Mouse (Mus musculus) 3134 (cell line): ENCODE data around the gene Enox1.

Source experiments
- DNase-seq: peaks from one replicate; pipeline ENCODE4 v3.0.0-alpha.2; 2011; ENCODE audit warnings: low spot score; ENCODE audit not compliant: insufficient read length; ENCODE audit errors: extremely low read depth

Gene Enox1

GRCm38 (mm10) chr14:77738056-77738455, 581.5 kb downstream of the Enox1 start:
- no peak for DNase-seq

GRCm38 (mm10) chr14:77738751-77739365, 582.3 kb downstream of the Enox1 start:
- no peak for DNase-seq

GRCm38 (mm10) chr14:77739376-77739775, 582.8 kb downstream of the Enox1 start:
- DNase-seq: no peak

- DNase-seq: no peak
These were observed 588.2 kb downstream of the Enox1 start for GRCm38 (mm10) chr14:77744638-77745240.

- no peak for DNase-seq
These were observed 592.4 kb downstream of the Enox1 start for GRCm38 (mm10) chr14:77748920-77749319.
